Mouse (Mus musculus) midbrain, postnatal 0 days (tissue): ENCODE data around the gene Nagpa. TPM values are rescaled to one million over a fixed set of nuclear protein-coding genes. Genes with fewer than 3 reads are reported as not detected.

ENCODE experiments used
- ATAC-seq: fragments of 200-750 bp; cut with Nextera tagmentation; 2 replicates; pipeline ENCODE4 v1.8.0; 2017; ENCODE audit warnings: moderate number of reproducible peaks, mild to moderate bottlenecking, moderate TSS enrichment, moderate library complexity; ENCODE audit not compliant: low FRiP score
- DNase-seq: peaks from one replicate; pipeline ENCODE4 v3.0.0-alpha.2; 2015; ENCODE audit warnings: low spot score
- H3K27ac ChIP-seq: fragments of 300-500 bp; sonication (generic); 2 replicates; pipeline ENCODE4 v1.5.1; 2014; ENCODE audit warnings: low read depth, mild to moderate bottlenecking, low read length, mixed read lengths
- H3K27me3 ChIP-seq: fragments of 300-500 bp; sonication (generic); 2 replicates; pipeline ENCODE4 v1.6.1; 2014; ENCODE audit warnings: low read length, control low read depth, mixed read lengths; ENCODE audit not compliant: insufficient read depth
- H3K36me3 ChIP-seq: fragments of 300-500 bp; sonication (generic); 2 replicates; pipeline ENCODE4 v1.6.1; 2014; ENCODE audit warnings: low read length, control low read depth, mixed read lengths; ENCODE audit not compliant: insufficient read depth
- H3K4me1 ChIP-seq: fragments of 300-500 bp; sonication (generic); 2 replicates; pipeline ENCODE4 v1.6.1; 2014; ENCODE audit warnings: mild to moderate bottlenecking, control low read depth, antibody characterized with exemption, low read length, mixed read lengths; ENCODE audit not compliant: insufficient read depth
- H3K4me2 ChIP-seq: fragments of 300-500 bp; sonication (generic); 2 replicates; pipeline ENCODE4 v1.6.1; 2014; ENCODE audit warnings: low read depth, mild to moderate bottlenecking, low read length, mixed read lengths; ENCODE audit not compliant: poor library complexity, severe bottlenecking
- H3K4me3 ChIP-seq: fragments of 300-500 bp; sonication (generic); 2 replicates; pipeline ENCODE4 v1.5.1; 2014; ENCODE audit warnings: low read depth, mild to moderate bottlenecking, low read length, moderate library complexity
- H3K9ac ChIP-seq: fragments of 300-500 bp; sonication (generic); replicated peaks from 2 replicates; pipeline ENCODE4 v1.6.1; 2014; ENCODE audit warnings: mild to moderate bottlenecking, low read length, moderate library complexity, mixed read lengths; ENCODE audit not compliant: poor library complexity, severe bottlenecking
- H3K9me3 ChIP-seq: fragments of 300-500 bp; sonication (generic); 2 replicates; pipeline ENCODE4 v1.6.1; 2016; ENCODE audit warnings: low read length, control low read depth
- CTCF ChIP-seq: IDR thresholded peaks from 2 replicates; pipeline ENCODE4 v1.5.1; 2016; ENCODE audit warnings: antibody characterized with exemption, mild to moderate bottlenecking
- WGBS: fragments of 180-500 bp; shearing (Covaris S2); extraction: QIAGEN DNeasy Blood & Tissue Kit; methylation state at CpG from one replicate; pipeline ENCODE4 v1.1.7; 2014; 5-methylcytosine and 5-hydroxymethylcytosine counted together
- microRNA-seq: library from miRNA; unstranded; fragments of <30 nt; microRNA quantifications from one replicate; pipeline ENCODE4, GENCODE M21; 2016; ENCODE audit warnings: borderline number of aligned reads
- polyA plus RNA-seq: library from polyadenylated mRNA; unstranded; fragments of >200 nt; fragmentation: Nextera tagmentation; extraction: Ambion mirVana; gene quantifications from 2 replicates; pipeline ENCODE4 v1.2.1, GENCODE M21; 2015
- total RNA-seq: library from RNA; depleted of rRNA; stranded (reverse); fragments of >200 nt; gene quantifications from 2 replicates; pipeline ENCODE4 v1.2.3, GENCODE M21; 2014; rRNA removed

The Nagpa gene
- total and polyA plus RNA-seq, 2 experiments from 2014 or later, result 7.3 to 12.5 TPM

DNA sequence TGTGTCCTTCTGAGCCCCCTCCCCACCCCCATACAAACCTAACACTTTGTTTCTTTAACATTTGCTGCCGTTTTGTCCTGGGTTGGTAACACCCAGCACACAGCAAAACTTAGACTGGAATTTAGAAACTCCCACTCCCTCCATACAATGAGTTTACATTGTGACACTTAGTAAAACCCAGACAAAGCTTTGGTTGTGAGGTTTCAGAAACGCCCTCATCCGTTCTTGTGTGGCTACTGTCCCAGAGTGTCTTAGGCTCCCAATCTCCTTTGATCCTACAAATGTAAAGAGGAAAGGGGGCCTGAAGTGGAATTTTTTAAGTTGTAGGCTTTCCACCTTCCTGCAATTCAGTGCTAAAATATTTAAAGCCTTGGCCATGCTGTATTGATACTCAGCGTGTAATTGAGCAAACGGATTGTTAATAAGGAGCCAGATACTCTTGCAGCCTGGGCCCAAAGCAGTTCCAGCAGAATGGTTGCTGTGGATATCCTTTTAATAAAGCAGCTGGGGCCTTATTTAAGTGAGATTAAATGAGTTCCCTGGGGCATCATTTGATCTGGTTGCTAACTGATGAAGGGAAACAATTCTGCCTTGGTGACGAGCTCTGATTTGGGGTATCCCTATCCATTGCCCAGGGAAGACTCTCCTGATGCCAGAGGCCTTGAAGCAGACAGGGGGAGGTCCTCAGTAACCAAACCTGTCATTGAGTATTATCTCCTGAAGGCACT lies 50.3 kb downstream of the Nagpa start:
- ATAC-seq (no peak), DNase-seq (peak; percentile 55)
- H3K27me3 ChIP-seq, result no peaks in the 10 kb centered on the region
- no peak for TF ChIP-seq CTCF
- H3K27ac ChIP-seq, result no peak overlapping the region
- H3K4me2 ChIP-seq, result no peak overlapping the region
- H3K4me3 ChIP-seq, result no peak overlapping the region
- 15% methylated on average over 6 of the region's 6 CpGs for WGBS
- no peaks in the 10 kb centered on the region for H3K9me3 ChIP-seq
- no peaks in the 10 kb centered on the region for H3K36me3 ChIP-seq
- no peaks in the 10 kb centered on the region for H3K4me1 ChIP-seq
- H3K9ac ChIP-seq, result no peak overlapping the region

DNA sequence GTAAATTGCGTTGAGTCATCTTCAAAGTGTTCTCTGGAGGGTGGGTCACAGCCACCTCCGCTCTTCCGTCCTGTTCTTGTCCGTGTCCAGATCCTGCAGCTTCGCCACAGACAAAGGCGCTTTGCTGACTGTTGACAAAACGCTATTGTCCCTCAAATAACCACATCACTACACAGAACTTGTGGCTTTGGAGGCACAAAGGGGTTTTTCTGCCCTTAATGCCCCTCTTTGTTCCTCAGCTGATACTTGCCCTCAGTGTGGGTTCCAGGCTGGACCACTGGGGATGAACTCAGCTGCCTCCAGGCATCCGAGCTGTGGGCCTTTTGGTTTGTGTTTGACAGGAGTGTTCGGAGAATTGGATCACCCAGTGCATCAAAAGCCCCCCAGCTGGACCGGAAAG lies 53.3 kb downstream of the Nagpa start:
- H3K4me2 ChIP-seq, result no peak overlapping the region
- H3K4me3 ChIP-seq, result no peak overlapping the region
- no peaks in the 10 kb centered on the region for H3K36me3 ChIP-seq
- H3K9me3 ChIP-seq, result no peaks in the 10 kb centered on the region
- DNase-seq (no peak), ATAC-seq (no peak)
- H3K4me1 ChIP-seq, result no peaks in the 10 kb centered on the region
- no peaks in the 10 kb centered on the region for H3K27me3 ChIP-seq
- no peak overlapping the region for H3K27ac ChIP-seq
- WGBS, result 62% methylated on average over 10 of the region's 10 CpGs
- no peak for TF ChIP-seq CTCF
- no peak overlapping the region for H3K9ac ChIP-seq

DNA sequence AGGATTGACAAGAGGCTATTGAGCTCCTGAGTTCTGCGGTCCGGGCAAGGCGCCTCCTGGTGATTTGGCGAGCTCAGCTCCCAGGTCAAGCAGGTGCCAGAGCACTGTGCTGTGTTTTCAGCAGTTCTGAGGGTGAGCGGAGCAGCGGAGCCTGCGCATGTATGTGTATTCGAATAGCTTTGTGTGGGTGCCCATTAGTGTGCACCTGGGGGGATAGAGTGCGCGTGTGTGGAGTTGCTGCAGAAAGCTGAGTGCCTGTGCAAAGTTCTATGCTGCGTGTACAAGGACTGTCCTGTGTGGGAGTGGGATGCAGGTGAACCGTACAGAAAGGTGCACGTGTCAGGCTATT lies 56.8 kb downstream of the Nagpa start, which contains the start of gene Sec14l5:
Sec14l5 (plus strand) TSS at position 73 of the 349 bp plus-strand sequence.
- Histone ChIP-seq H3K27ac (no peak within 1 kb of the TSS), H3K36me3 (no peaks in the 10 kb centered on the region), H3K4me1 (no peaks in the 10 kb centered on the region), H3K4me2 (peak within 1 kb of the TSS; percentile 81), H3K9me3 (no peaks in the 10 kb centered on the region), H3K4me3 (peak within 1 kb of the TSS; percentile 36), H3K9ac (0 out of 2 replicates have a peak within 1 kb of the TSS, but pooled peaks have one; percentile 24), H3K27me3 (no peaks in the 10 kb centered on the region)
- peak; percentile 8; the same call in 1 of the 2 replicates for ATAC-seq
- no peak for DNase-seq
- 16% methylated on average over 13 of the region's 13 CpGs for WGBS
- no peak; the same call in 1 of the 2 replicates for TF ChIP-seq CTCF

DNA sequence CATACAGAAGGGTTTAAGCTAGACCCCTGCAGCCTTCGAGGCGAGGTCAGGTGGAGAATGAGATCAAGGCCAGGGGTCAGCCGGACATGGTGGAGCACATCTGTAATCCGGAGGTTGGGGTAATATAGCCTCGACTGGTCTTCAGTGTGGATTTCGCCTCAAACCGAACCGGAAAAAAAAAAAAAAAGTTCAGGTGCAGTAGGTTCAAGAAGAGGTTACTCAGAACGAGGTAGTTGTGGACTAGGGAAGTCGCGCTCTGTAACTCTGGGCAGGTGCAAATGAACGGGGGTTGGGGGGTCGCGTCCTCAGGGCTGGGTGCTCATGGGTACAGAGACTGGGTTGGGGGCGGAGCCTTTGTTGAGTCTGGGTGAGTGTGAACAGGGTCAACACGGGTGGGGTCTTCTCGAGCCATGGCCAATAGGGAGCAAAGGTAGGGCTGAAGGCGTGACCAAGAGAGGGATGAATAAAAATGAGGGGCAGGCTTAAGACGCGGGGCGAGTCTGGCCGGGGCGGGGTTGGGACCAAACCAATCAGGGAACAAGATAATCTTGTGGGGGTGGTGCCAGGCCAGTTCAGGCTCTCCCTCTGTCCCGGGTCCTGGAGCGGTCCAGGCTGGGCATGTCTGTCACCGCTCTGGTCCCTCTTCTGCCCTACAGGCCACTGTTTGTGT lies 57.3 kb downstream of the Nagpa start:
- 0 out of 2 replicates have a peak overlapping the region, but pooled peaks have one; percentile 24 for H3K9ac ChIP-seq
- H3K36me3 ChIP-seq, result no peaks in the 10 kb centered on the region
- peak; percentile 79 for ATAC-seq
- 2% methylated on average over 26 of the region's 26 CpGs for WGBS
- H3K27ac ChIP-seq, result no peak overlapping the region
- H3K4me1 ChIP-seq, result no peaks in the 10 kb centered on the region
- TF ChIP-seq CTCF, result no peak
- H3K27me3 ChIP-seq, result no peaks in the 10 kb centered on the region
- H3K9me3 ChIP-seq, result no peaks in the 10 kb centered on the region
- DNase-seq, result peak; percentile 57
- peak overlapping the region; percentile 36 for H3K4me3 ChIP-seq
- H3K4me2 ChIP-seq, result peak overlapping the region; percentile 81

DNA sequence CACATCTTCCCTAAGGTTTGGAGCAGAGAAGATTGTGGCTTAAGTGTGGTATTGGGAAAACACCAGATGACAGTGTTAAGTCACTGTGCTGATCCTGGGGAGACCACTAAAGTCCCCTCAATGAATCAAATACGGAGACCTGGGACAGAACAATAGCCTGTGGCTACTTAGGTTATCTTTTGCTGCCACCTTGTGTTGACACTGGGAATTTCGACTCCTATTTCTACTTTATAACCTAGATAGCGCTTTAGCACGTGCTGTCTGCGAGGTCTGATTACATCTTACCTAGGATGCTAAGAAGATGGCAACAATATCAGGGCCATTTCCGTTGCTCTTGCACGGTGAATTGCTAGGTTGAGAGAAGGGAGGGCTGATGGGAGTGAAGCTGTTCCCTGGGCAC lies 58.2 kb downstream of the Nagpa start:
- Histone ChIP-seq H3K36me3 (no peaks in the 10 kb centered on the region), H3K9me3 (no peaks in the 10 kb centered on the region), H3K27me3 (no peaks in the 10 kb centered on the region), H3K4me1 (no peaks in the 10 kb centered on the region), H3K27ac (no peak overlapping the region), H3K4me3 (no peak overlapping the region), H3K4me2 (0 out of 2 replicates have a peak overlapping the region, but pooled peaks have one; percentile 81), H3K9ac (no peak overlapping the region)
- peak; percentile 90 for TF ChIP-seq CTCF
- ATAC-seq (peak; percentile 60), DNase-seq (peak; percentile 95)
- 0% methylated on average over 7 of the region's 7 CpGs for WGBS

Small RNA genes within 50 kb of the gene (microRNA-seq; reads per million reads assigned to microRNA genes)
- gene Gm23689 (not detected), gene Gm26095 (not detected), gene Mir6364 (not detected)

Other genes with a start within 250 kb of the Nagpa start
- gene Anks3, start 239.8 kb downstream of the Nagpa start, total RNA-seq, result 36.7 and 62.2 TPM in 2 replicates
- 44.3 and 46.9 TPM in 2 replicates for gene Anks3, start 239.8 kb downstream of the Nagpa start, polyA plus RNA-seq
- gene Sept12, start 206.2 kb downstream of the Nagpa start, total RNA-seq, result not detected in 2 replicates
- not detected in 2 replicates for gene Sept12, start 206.2 kb downstream of the Nagpa start, polyA plus RNA-seq
- gene Smim22, start 196.7 kb downstream of the Nagpa start, total RNA-seq, result not detected in 2 replicates
- gene Smim22, start 196.7 kb downstream of the Nagpa start, polyA plus RNA-seq, result 1.1 TPM in 1 of 2 replicates, not detected in the other
- gene Rogdi, start 190.5 kb downstream of the Nagpa start, total RNA-seq, result 115 and 121 TPM in 2 replicates
- 165 and 175 TPM in 2 replicates for gene Rogdi, start 190.5 kb downstream of the Nagpa start, polyA plus RNA-seq
- gene Glyr1, start 154.1 kb downstream of the Nagpa start, total RNA-seq, result 176 and 179 TPM in 2 replicates
- 146 and 149 TPM in 2 replicates for gene Glyr1, start 154.1 kb downstream of the Nagpa start, polyA plus RNA-seq
- 28.4 and 28.9 TPM in 2 replicates for gene Ubn1, start 154.0 kb downstream of the Nagpa start, total RNA-seq
- gene Ubn1, start 154.0 kb downstream of the Nagpa start, polyA plus RNA-seq, result 5.8 and 7.0 TPM in 2 replicates
- gene Ppl, start 71.6 kb downstream of the Nagpa start, total RNA-seq, result 0.14 and 0.88 TPM in 2 replicates
- gene Ppl, start 71.6 kb downstream of the Nagpa start, polyA plus RNA-seq, result 0.09 and 0.10 TPM in 2 replicates
- 0.76 and 1.6 TPM in 2 replicates for gene Sec14l5, start 56.9 kb downstream of the Nagpa start, total RNA-seq
- gene Sec14l5, start 56.9 kb downstream of the Nagpa start, polyA plus RNA-seq, result 0.09 and 0.14 TPM in 2 replicates
- 22.4 and 23.4 TPM in 2 replicates for gene AU021092, start 18.3 kb upstream of the Nagpa start, total RNA-seq
- 8.1 and 9.3 TPM in 2 replicates for gene AU021092, start 18.3 kb upstream of the Nagpa start, polyA plus RNA-seq
- 39.0 and 46.7 TPM in 2 replicates for gene Alg1, start 29.6 kb upstream of the Nagpa start, total RNA-seq
- 40.1 and 45.9 TPM in 2 replicates for gene Alg1, start 29.6 kb upstream of the Nagpa start, polyA plus RNA-seq
- 5.8 and 7.1 TPM in 2 replicates for gene Eef2kmt, start 52.0 kb upstream of the Nagpa start, total RNA-seq
- 6.1 and 6.2 TPM in 2 replicates for gene Eef2kmt, start 52.0 kb upstream of the Nagpa start, polyA plus RNA-seq